ENCODE assay signal across 20 mouse cellular contexts in genomic region chr5:76159555-76159954, GRCm38 (mm10). TPM values are rescaled to one million over a fixed set of nuclear protein-coding genes. Genes with fewer than 3 reads are reported as not detected.
DNase-seq lines count a peak whose midpoint lies in the region; ATAC-seq and TF ChIP-seq lines count a peak whose summit lies in the region.
"Had no signal": no experiment of that assay in that cellular context is flagged by ENCODE, and none has a peak within 500 bp of the region (broad histone marks: within the 10 kb centered on the region; RNA-seq: fewer than 3 reads in every experiment).

No protein-coding gene starts in this region.

- H3K9me3 ChIP-seq in embryonic facial prominence, embryonic 12.5 days: no peaks in the 10 kb centered on the region
- no peaks in the 10 kb centered on the region for H3K9me3 ChIP-seq in embryonic facial prominence, embryonic 10.5 days
- no peaks in the 10 kb centered on the region for H3K9me3 ChIP-seq in intestine, postnatal 0 days (ENCODE audit: control insufficient read depth)
- no peaks in the 10 kb centered on the region for H3K9me3 ChIP-seq in intestine, embryonic 15.5 days
- H3K9me3 ChIP-seq in liver, postnatal 0 days (ENCODE audit: low read length): no peaks in the 10 kb centered on the region
- H3K9me3 ChIP-seq in liver, embryonic 12.5 days (replicated peaks): no peaks in the 10 kb centered on the region
- H3K9me3 ChIP-seq in CH12.LX (replicated peaks; ENCODE audit: low read length): peaks cover 2% of the 10 kb centered on the region
- H3K9me3 ChIP-seq: hindbrain, embryonic 10.5 days had no signal

- no peaks in the 10 kb centered on the region for H3K27me3 ChIP-seq in embryonic facial prominence, embryonic 12.5 days
- H3K27me3 ChIP-seq in embryonic facial prominence, embryonic 10.5 days (replicated peaks; ENCODE audit: low read depth, poor library complexity, severe bottlenecking): no peaks in the 10 kb centered on the region
- H3K27me3 ChIP-seq in intestine, postnatal 0 days (replicated peaks; ENCODE audit: control insufficient read depth, insufficient read depth, low read length): no peaks in the 10 kb centered on the region
- no peaks in the 10 kb centered on the region for H3K27me3 ChIP-seq in intestine, embryonic 15.5 days (replicated peaks)
- H3K27me3 ChIP-seq in liver, postnatal 0 days (ENCODE audit: insufficient read depth, low read length): no peaks in the 10 kb centered on the region
- H3K27me3 ChIP-seq in liver, embryonic 12.5 days (replicated peaks): no peaks in the 10 kb centered on the region
- H3K27me3 ChIP-seq in CH12.LX (replicated peaks): no peaks in the 10 kb centered on the region
- H3K27me3 ChIP-seq: Patski had no signal

- H3K9ac ChIP-seq in embryonic facial prominence, embryonic 12.5 days: no peak overlapping the region
- no peak overlapping the region for H3K9ac ChIP-seq in intestine, postnatal 0 days (ENCODE audit: low read depth, low read length)
- H3K9ac ChIP-seq in intestine, embryonic 15.5 days: no peak overlapping the region
- no peak overlapping the region for H3K9ac ChIP-seq in liver, postnatal 0 days (replicated peaks)
- no peak overlapping the region for H3K9ac ChIP-seq in liver, embryonic 12.5 days
- no peak overlapping the region for H3K9ac ChIP-seq in CH12.LX (ENCODE audit: insufficient read depth, low read depth)
- H3K9ac ChIP-seq: hindbrain, embryonic 14.5 days had no signal

- H3K4me2 ChIP-seq in embryonic facial prominence, embryonic 12.5 days (replicated peaks): no peak overlapping the region
- no peak overlapping the region for H3K4me2 ChIP-seq in intestine, postnatal 0 days (replicated peaks; ENCODE audit: low read depth)
- H3K4me2 ChIP-seq in intestine, embryonic 15.5 days (replicated peaks): no peak overlapping the region
- H3K4me2 ChIP-seq in liver, postnatal 0 days (ENCODE audit: low read depth, low read length): no peak overlapping the region
- no peak overlapping the region for H3K4me2 ChIP-seq in liver, embryonic 12.5 days
- H3K4me2 ChIP-seq in CH12.LX (ENCODE audit: insufficient read depth, low read depth, poor library complexity, severe bottlenecking): no peak overlapping the region
- H3K4me2 ChIP-seq: hindbrain, embryonic 14.5 days had no signal

- H3K79me2 ChIP-seq in CH12.LX (replicated peaks; ENCODE audit: control insufficient read depth, extremely low read depth, insufficient read depth, poor library complexity, severe bottlenecking): no peaks in the 10 kb centered on the region

- DNase-seq in embryonic facial prominence, embryonic 10.5 days (ENCODE audit: low spot score): no peak
- no peak for DNase-seq in liver, postnatal 0 days
- no peak for DNase-seq in CH12.LX (ENCODE audit: extremely low read depth)
- DNase-seq in Muller cell, postnatal 12 days (ENCODE audit: inconsistent ontology term): no peak
- DNase-seq: adrenal gland, postnatal 14 days; B cell, adult 2 months; cerebellum, adult 11-12 months; cerebellum, adult 9-10 months; cerebellum, postnatal 25 days; gastrocnemius, postnatal 25 days had no signal

- peak; percentile 35; the same call in 1 of the 2 replicates for ATAC-seq in embryonic facial prominence, embryonic 12.5 days (ENCODE audit: insufficient number of reproducible peaks, insufficient read depth, low FRiP score, low TSS enrichment)
- no peak; the same call in 1 of the 2 replicates for ATAC-seq in intestine, postnatal 0 days
- ATAC-seq in intestine, embryonic 15.5 days: no peak
- ATAC-seq in liver, postnatal 0 days: no peak
- ATAC-seq in liver, embryonic 12.5 days: no peak
- ATAC-seq: activated CD4-positive, CD25-positive, alpha-beta regulatory T cell, adult 4 months; CD4-positive, CD25-positive, alpha-beta regulatory T cell, adult 4 months; forebrain, embryonic 16.5 days; Patski had no signal

- no peaks in the 10 kb centered on the region for H3K4me1 ChIP-seq in embryonic facial prominence, embryonic 12.5 days
- peaks cover 16% of the 10 kb centered on the region for H3K4me1 ChIP-seq in embryonic facial prominence, embryonic 10.5 days
- H3K4me1 ChIP-seq in intestine, postnatal 0 days (replicated peaks; ENCODE audit: control insufficient read depth, insufficient read depth, low read length): no peaks in the 10 kb centered on the region
- H3K4me1 ChIP-seq in intestine, embryonic 15.5 days (replicated peaks): 0 out of 2 replicates have a peak, but pooled peaks cover 4% of the 10 kb centered on the region
- no peaks in the 10 kb centered on the region for H3K4me1 ChIP-seq in liver, postnatal 0 days (ENCODE audit: insufficient read depth)
- H3K4me1 ChIP-seq in liver, embryonic 12.5 days: peaks cover 28% of the 10 kb centered on the region
- peaks cover 0 to 16% of the 10 kb centered on the region in 2 experiments; a peak in 3 of 4 replicates for H3K4me1 ChIP-seq in CH12.LX (ENCODE audit: control insufficient read depth in 1 of 2, insufficient read depth in 2 of 2)

- TF ChIP-seq RAD21 in CH12.LX (IDR thresholded peaks at IDR 0.05; ENCODE audit: low read depth, low read length): peak; percentile 19

- H3K36me3 ChIP-seq in embryonic facial prominence, embryonic 12.5 days: peaks cover 11% of the 10 kb centered on the region
- H3K36me3 ChIP-seq in embryonic facial prominence, embryonic 10.5 days (replicated peaks): peaks cover 14% of the 10 kb centered on the region
- peaks cover 10% of the 10 kb centered on the region; the same call in 1 of the 2 replicates for H3K36me3 ChIP-seq in intestine, postnatal 0 days (ENCODE audit: control insufficient read depth, insufficient read depth)
- 0 out of 2 replicates have a peak, but pooled peaks cover 3% of the 10 kb centered on the region for H3K36me3 ChIP-seq in intestine, embryonic 15.5 days
- peaks cover 9% of the 10 kb centered on the region; the same call in 1 of the 2 replicates for H3K36me3 ChIP-seq in liver, postnatal 0 days (replicated peaks; ENCODE audit: insufficient read depth, low read length)
- peaks cover 7% of the 10 kb centered on the region; the same call in 1 of the 2 replicates for H3K36me3 ChIP-seq in liver, embryonic 12.5 days
- peaks cover 7 to 18% of the 10 kb centered on the region in 2 experiments for H3K36me3 ChIP-seq in CH12.LX (replicated peaks in 1 of 2; ENCODE audit: control insufficient read depth in 1 of 2, insufficient read depth in 1 of 2, low read length in 1 of 2)

- dilution Hi-C loops in CH12.LX (cut with MboI; ENCODE audit: extremely low pct_ligation_motif_present, extremely low pct_unique_long_range_greater_than_20kb, low sequenced_read_pairs): no loop called here

- in situ Hi-C loops in CH12.LX (cut with MboI; ENCODE audit: low pct_ligation_motif_present, low pct_unique_long_range_greater_than_20kb, low sequenced_read_pairs): no loop called here

- TF ChIP-seq CTCF in intestine, postnatal 0 days (IDR thresholded peaks at IDR 0.05; ENCODE audit: low read depth): peak; percentile 47
- 0 out of 2 replicates have a peak, but pooled peaks have one; percentile 14 for TF ChIP-seq CTCF in liver, postnatal 0 days (IDR thresholded peaks at IDR 0.05; ENCODE audit: low read depth)
- TF ChIP-seq CTCF in CH12.LX (conservative IDR thresholded peaks at IDR 0.05 in 1 of 2, IDR thresholded peaks at IDR 0.05 in 1 of 2; ENCODE audit: low read depth in 2 of 2, low read length in 2 of 2): no peak

- no peak for TF ChIP-seq POLR2A in CH12.LX (IDR thresholded peaks at IDR 0.05; ENCODE audit: low read depth, low read length)

- no peak overlapping the region for H3K27ac ChIP-seq in embryonic facial prominence, embryonic 12.5 days
- no peak overlapping the region for H3K27ac ChIP-seq in embryonic facial prominence, embryonic 10.5 days (replicated peaks)
- H3K27ac ChIP-seq in intestine, postnatal 0 days (ENCODE audit: low read depth, low read length): no peak overlapping the region
- H3K27ac ChIP-seq in intestine, embryonic 15.5 days: no peak overlapping the region
- H3K27ac ChIP-seq in liver, postnatal 0 days (ENCODE audit: low read depth): no peak overlapping the region
- no peak overlapping the region for H3K27ac ChIP-seq in liver, embryonic 12.5 days
- H3K27ac ChIP-seq in CH12.LX (ENCODE audit: insufficient read depth, low read depth): no peak overlapping the region
- H3K27ac ChIP-seq: hindbrain, embryonic 10.5 days; hindbrain, embryonic 14.5 days had no signal

- no peak overlapping the region for H3K4me3 ChIP-seq in embryonic facial prominence, embryonic 12.5 days
- no peak overlapping the region for H3K4me3 ChIP-seq in embryonic facial prominence, embryonic 10.5 days
- no peak overlapping the region for H3K4me3 ChIP-seq in intestine, postnatal 0 days (ENCODE audit: low read depth, low read length)
- H3K4me3 ChIP-seq in intestine, embryonic 15.5 days (replicated peaks): no peak overlapping the region
- H3K4me3 ChIP-seq in liver, postnatal 0 days (ENCODE audit: low read depth, low read length): no peak overlapping the region
- H3K4me3 ChIP-seq in liver, embryonic 12.5 days: no peak overlapping the region
- H3K4me3 ChIP-seq in CH12.LX (replicated peaks in 1 of 3; ENCODE audit: low read depth in 2 of 3, low read length in 2 of 3, poor library complexity in 1 of 3): no peak overlapping the region
- H3K4me3 ChIP-seq: hindbrain, embryonic 10.5 days had no signal

- TF ChIP-seq EP300 in liver, postnatal 0 days (IDR thresholded peaks at IDR 0.05; ENCODE audit: low read depth): no peak
- TF ChIP-seq EP300 in CH12.LX (IDR thresholded peaks at IDR 0.05; ENCODE audit: low read length): no peak

- 85% methylated on average over 6 of the region's 6 CpGs for WGBS in embryonic facial prominence, embryonic 12.5 days
- WGBS in embryonic facial prominence, embryonic 10.5 days: 90% methylated on average over 6 of the region's 6 CpGs
- 59% methylated on average over 6 of the region's 6 CpGs for WGBS in intestine, postnatal 0 days
- WGBS in intestine, embryonic 15.5 days: 70% methylated on average over 6 of the region's 6 CpGs
- 80% methylated on average over 6 of the region's 6 CpGs for WGBS in liver, postnatal 0 days (ENCODE audit: insufficient replicate concordance)
- 68% methylated on average over 6 of the region's 6 CpGs for WGBS in liver, embryonic 12.5 days (ENCODE audit: insufficient replicate concordance)

RNA-seq across cellular contexts. Expression of gene Srd5a3, which starts 19.5 kb away (rescaled TPM):
- polyA plus RNA-seq in embryonic facial prominence, embryonic 12.5 days (2016; fragmentation: Nextera tagmentation; extraction: Ambion mirVana): 29.8 and 30.9 TPM in 2 replicates
- polyA plus RNA-seq in embryonic facial prominence, embryonic 10.5 days (2016; fragmentation: Nextera tagmentation; extraction: Ambion mirVana): 25.1 and 26.2 TPM in 2 replicates
- 41.5 and 44.1 TPM in 2 replicates for polyA plus RNA-seq in intestine, postnatal 0 days (2015; fragmentation: Nextera tagmentation; extraction: Ambion mirVana)
- 37.6 and 38.7 TPM in 2 replicates for polyA plus RNA-seq in intestine, embryonic 15.5 days (2015; fragmentation: Nextera tagmentation; extraction: Ambion mirVana)
- polyA plus RNA-seq in liver, postnatal 0 days (2015; fragmentation: Nextera tagmentation; extraction: Ambion mirVana): 15.4 and 15.6 TPM in 2 replicates
- polyA plus RNA-seq in liver, embryonic 12.5 days (2016; fragmentation: Nextera tagmentation; extraction: Ambion mirVana): 16.6 and 17.4 TPM in 2 replicates
- total RNA-seq in CH12.LX (2012; rRNA removed) (8.6 and 10.4 TPM in 2 replicates), CH12.LX (2014; rRNA removed) (15.2 and 18.8 TPM in 2 replicates)
- polyA plus RNA-seq in CH12.LX (2012; ENCODE audit: insufficient read length, low read depth): 14.7 and 19.9 TPM in 2 replicates

RNA-seq across cellular contexts. Expression of gene Tmem165, which starts 24.1 kb away (rescaled TPM):
- polyA plus RNA-seq in embryonic facial prominence, embryonic 12.5 days (2016; fragmentation: Nextera tagmentation; extraction: Ambion mirVana): 142 and 148 TPM in 2 replicates
- polyA plus RNA-seq in embryonic facial prominence, embryonic 10.5 days (2016; fragmentation: Nextera tagmentation; extraction: Ambion mirVana): 74.0 and 74.1 TPM in 2 replicates
- 75.1 and 75.9 TPM in 2 replicates for polyA plus RNA-seq in intestine, postnatal 0 days (2015; fragmentation: Nextera tagmentation; extraction: Ambion mirVana)
- 82.1 and 87.6 TPM in 2 replicates for polyA plus RNA-seq in intestine, embryonic 15.5 days (2015; fragmentation: Nextera tagmentation; extraction: Ambion mirVana)
- 20.9 and 25.6 TPM in 2 replicates for polyA plus RNA-seq in liver, postnatal 0 days (2015; fragmentation: Nextera tagmentation; extraction: Ambion mirVana)
- 57.4 and 59.9 TPM in 2 replicates for polyA plus RNA-seq in liver, embryonic 12.5 days (2016; fragmentation: Nextera tagmentation; extraction: Ambion mirVana)
- total RNA-seq in CH12.LX (2012; rRNA removed) (64.2 and 70.8 TPM in 2 replicates), CH12.LX (2014; rRNA removed) (144 and 161 TPM in 2 replicates)
- polyA plus RNA-seq in CH12.LX (2012; ENCODE audit: insufficient read length, low read depth): 96.0 and 96.2 TPM in 2 replicates

Comparison
In these comparisons a context has a peak if more than half of its experiments do, and no peak if none do; other contexts are left out.
1. CTCF ChIP-seq: peak in intestine, postnatal 0 days (single experiment) and liver, postnatal 0 days (single experiment); none in CH12.LX (0 of 2).